Mouse (Mus musculus) megakaryocyte, embryonic 14.5 days (primary cell): ENCODE data around the gene Samd4b.

Experiments used
- FLI1 ChIP-seq: IDR thresholded peaks from 2 replicates; pipeline ENCODE4 v1.6.1; 2012; ENCODE audit warnings: low read length, inconsistent platforms, mixed read lengths
- GATA1 ChIP-seq: IDR thresholded peaks from 3 replicates; pipeline ENCODE4 v1.6.1; 2012; ENCODE audit warnings: mixed read lengths, low read length, inconsistent platforms, borderline replicate concordance

GRCm38 (mm10) chr7:28361647-28362341 is 236.2 kb downstream of the Samd4b start:
- TF ChIP-seq FLI1 (no peak), GATA1 (no peak)
